Mouse (Mus musculus) megakaryocyte-erythroid progenitor cell, adult 5-6 weeks (primary cell): ENCODE data around the gene Lelp1. TPM values are rescaled to one million over a fixed set of nuclear protein-coding genes. Genes with fewer than 3 reads are reported as not detected.
A peak's percentile ranks its signal among the peaks of the same experiment; 100 is the strongest.

ENCODE experiments used
- ATAC-seq: replicated peaks from 2 replicates; pipeline ENCODE4 v1.8.0; 2016; ENCODE audit warnings: mild to moderate bottlenecking, inconsistent platforms; ENCODE audit not compliant: severe bottlenecking, poor library complexity, low FRiP score, low TSS enrichment
- total RNA-seq, 2 experiments: library from RNA; stranded (forward) in 1 of 2; stranded (reverse) in 1 of 2; fragments of 200-1000, 215-1000 nt in 1 of 2; fragments of >200 nt in 1 of 2; fragmentation: Nextera tagmentation in 1 of 2; gene quantifications; 2 replicates each; pipeline ENCODE4 v1.2.3; 2014 to 2017

Lelp1 gene
- not detected in 2 replicates for total RNA-seq (2014; fragmentation: Nextera tagmentation)
- total RNA-seq (2017), result not detected in 2 replicates

DNA sequence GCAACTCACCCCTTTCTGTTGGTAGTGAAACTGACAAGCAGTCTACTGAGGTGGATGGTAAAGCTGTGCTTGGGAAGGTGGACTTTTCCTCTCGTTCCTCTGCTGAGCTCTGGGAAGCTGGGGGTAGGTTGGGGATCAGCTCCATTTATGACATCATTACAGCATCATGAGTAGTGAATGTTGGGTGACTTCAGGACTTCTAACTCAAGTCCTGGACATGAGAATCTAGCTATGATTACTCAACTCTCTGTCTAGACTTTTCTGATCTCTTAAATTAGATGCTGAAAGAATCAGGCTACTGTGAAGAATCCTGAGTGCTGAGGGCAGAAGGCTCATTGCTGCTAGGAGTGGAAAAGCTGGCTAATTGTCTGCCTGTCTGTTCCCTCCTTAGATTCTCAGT, at the start of gene Lelp1:
TSS of gene Lelp1 (minus strand) at position 101 of the 400 bp plus-strand sequence.
- ATAC-seq, result no peak

DNA sequence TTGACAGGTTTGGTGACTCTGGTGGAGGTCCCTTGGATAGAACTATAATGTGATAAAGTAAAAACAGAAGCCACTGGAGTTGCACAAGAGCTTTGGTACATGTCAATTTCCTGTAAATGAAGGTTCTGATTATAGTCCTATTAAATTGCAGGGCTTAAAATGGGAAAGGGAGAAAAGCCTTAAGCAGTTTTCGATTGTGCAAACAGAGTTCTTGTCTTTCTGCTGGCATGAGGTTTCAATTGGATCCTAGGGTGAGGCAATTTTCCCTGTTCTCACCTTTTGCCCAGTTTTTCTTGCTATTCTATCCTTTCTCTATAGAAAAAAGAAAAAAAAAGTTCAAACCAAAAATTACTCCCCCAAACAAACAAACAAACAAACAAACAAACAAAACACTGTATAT, 34.3 kb upstream of the Lelp1 start:
- ATAC-seq, result no peak

DNA sequence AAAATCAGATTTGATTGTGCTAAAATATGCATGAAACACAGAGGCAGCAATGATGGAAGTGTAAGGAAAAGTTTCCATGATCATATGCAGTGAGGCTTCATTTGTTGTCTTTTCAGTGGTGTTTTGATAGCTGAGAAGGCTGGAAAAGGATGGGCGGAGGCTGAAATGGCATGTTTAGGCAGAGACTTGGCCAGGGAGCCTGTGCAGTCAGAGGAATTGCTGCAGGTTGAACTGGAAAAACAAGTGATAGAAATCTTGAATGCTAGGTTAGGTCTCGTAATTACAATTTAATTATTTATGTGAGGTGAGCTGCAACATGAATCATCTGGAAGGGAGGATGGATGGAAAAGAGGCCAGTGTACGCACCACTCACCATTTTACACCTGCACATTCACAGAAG, 27.3 kb upstream of the Lelp1 start:
- ATAC-seq, result no peak

DNA sequence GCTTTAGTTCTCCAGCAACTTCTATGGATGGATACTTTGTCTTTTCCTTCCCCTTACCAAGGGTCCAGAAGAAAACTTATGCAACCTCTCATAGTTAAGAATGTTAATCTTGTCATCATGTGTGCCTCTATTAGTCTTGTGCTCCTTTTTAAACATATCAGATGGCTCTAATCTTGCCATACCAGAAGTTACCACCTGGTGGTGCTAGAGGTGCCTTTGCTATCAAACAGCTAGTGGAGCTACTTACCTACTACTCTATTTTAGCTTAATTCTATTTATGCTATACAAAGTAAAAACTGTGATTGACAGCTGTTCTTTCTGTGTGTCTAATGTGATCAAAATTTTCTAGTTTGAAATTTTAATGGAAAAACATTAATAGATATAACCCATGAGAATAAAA, 10.8 kb upstream of the Lelp1 start:
- peak; percentile 80; the same call in 1 of the 2 replicates for ATAC-seq

DNA sequence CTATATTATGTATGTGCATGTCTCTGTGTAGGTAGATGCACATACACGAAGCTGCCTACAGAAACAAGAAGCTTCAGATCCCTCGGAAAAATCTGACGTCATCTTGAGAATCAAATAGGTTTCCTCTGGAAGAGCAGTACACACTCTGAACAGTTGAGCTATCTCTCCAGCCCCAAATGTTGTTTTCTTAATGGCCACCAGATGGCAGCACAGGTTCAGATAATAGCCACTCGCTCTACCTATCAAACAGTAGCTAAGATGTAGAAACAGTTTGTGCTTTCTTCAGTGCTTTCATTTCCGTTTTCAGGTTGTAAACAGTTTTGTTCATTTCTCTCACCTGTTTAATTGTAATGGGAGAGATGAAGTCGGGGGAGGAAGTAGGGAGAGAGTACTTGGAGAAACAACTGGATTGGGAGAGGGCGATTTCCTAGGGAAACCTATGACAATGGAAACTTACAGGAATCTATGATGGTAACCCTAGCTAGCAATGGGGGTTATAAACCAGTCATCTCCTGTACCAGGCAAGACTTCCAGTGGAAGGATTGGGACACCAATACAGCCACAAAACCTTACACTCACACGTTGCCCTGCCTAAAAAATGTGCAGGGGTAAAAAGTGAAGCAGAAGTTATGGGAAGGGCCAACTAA, 8.2 kb upstream of the Lelp1 start:
- peak; percentile 91 for ATAC-seq

GRCm38 (mm10) chr3:92147913-92148312, 5.4 kb upstream of the Lelp1 start:
- no peak for ATAC-seq

- no peak for ATAC-seq
These were observed 4.9 kb upstream of the Lelp1 start for GRCm38 (mm10) chr3:92147420-92147819.

- ATAC-seq, result no peak
These were observed 18.7 kb downstream of the Lelp1 start, which contains the start of gene Prr9 for GRCm38 (mm10) chr3:92123847-92124246. TSS of gene Prr9 (minus strand) at chr3:92123947.

DNA sequence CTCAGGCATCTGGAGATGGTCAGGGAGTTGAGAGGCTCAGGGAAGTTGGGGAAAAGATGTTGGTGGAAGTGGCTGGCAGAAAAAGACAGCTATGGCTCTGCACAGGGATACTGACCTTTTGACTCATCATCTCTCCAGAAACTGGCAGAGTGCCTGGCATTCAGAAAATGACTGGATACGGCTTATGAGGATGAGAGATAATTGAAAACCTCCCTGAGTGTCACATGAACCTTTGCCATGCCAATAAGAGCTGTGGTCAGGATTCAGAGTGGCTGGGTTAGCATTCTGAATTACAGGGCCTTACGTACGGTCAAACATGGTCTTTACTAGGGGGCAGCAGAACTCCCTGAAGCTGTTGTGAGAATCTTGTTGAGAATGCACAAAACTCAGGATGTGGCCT, 21.6 kb downstream of the Lelp1 start:
- ATAC-seq, result no peak

- ATAC-seq, result no peak
These were observed 24.6 kb downstream of the Lelp1 start for GRCm38 (mm10) chr3:92117930-92118329.

DNA sequence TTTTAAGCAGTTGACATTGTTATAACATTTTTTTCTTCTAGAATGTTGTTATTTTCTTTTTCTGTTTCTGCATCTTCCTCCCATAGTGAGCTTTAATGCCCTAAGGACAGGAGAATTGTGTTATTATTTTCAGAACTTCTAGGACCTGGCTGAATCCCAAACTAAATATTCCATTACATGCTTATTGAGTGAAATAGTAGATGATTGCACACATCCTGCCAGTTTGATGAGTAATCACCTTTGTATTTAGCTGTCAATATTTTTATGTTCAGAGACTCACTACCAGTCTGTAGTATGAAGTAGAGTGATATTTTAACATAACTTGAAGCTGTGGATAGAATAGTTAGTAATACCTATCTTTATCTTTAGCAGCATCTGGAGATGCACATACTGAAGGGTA, 31.0 kb downstream of the Lelp1 start:
- no peak for ATAC-seq

DNA sequence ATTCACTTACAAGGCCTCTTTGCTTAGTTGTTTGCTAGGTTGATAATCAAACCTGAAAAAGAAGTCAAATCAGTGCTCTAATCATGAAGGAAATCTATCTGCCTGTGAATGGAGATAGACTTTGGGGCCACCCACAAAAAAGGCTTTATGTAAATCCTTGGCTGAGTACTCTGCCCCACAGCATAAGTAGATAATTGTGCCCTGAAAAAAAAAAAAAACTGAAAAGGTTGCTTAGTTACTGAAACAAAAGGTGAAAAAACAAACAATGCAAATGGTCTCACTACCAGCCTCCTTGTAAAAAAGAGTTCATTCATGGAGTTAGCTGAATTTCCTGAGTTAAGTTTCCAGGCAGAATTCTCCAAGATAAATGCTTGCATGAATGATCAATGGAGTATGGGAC, 31.8 kb downstream of the Lelp1 start:
- ATAC-seq, result no peak

DNA sequence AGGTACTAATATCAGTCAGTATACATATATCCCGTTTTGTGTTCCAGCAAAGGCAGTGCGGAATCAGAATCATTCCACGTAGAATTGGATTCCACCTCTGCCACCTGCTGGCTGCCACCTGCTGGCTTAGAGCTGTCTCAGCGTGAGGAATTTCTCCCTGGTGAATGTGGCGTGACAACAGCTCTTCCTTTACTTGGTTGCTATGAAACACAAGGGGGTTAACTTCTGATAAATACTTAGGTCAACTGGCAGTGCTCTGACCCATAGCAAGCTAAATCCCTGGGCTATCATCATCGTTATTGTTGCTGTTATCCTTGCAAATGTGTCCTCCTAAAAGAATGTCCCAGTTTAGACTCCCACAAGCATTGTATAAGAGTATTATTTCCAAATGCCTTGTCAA, 36.0 kb downstream of the Lelp1 start:
- no peak for ATAC-seq

Other genes starting within 250 kb of the Lelp1 start
- not detected in 2 replicates for gene Pglyrp3, start 128.2 kb downstream of the Lelp1 start, total RNA-seq (2014; fragmentation: Nextera tagmentation)
- not detected in 2 replicates for gene Pglyrp3, start 128.2 kb downstream of the Lelp1 start, total RNA-seq (2017)
- not detected in 2 replicates for gene Lor, start 59.6 kb downstream of the Lelp1 start, total RNA-seq (2014; fragmentation: Nextera tagmentation)
- not detected in 2 replicates for gene Lor, start 59.6 kb downstream of the Lelp1 start, total RNA-seq (2017)
- not detected in 2 replicates for gene Prr9, start 18.8 kb downstream of the Lelp1 start, total RNA-seq (2014; fragmentation: Nextera tagmentation)
- not detected in 2 replicates for gene Prr9, start 18.8 kb downstream of the Lelp1 start, total RNA-seq (2017)
- not detected in 2 replicates for gene Sprr2a1, start 73.1 kb upstream of the Lelp1 start, total RNA-seq (2014; fragmentation: Nextera tagmentation)
- gene Sprr2a1, start 73.1 kb upstream of the Lelp1 start, total RNA-seq (2017), result not detected in 2 replicates
- gene Sprr2a2, start 73.2 kb upstream of the Lelp1 start, total RNA-seq (2014; fragmentation: Nextera tagmentation), result not detected in 2 replicates
- gene Sprr2a2, start 73.2 kb upstream of the Lelp1 start, total RNA-seq (2017), result not detected in 2 replicates
- gene Sprr2a3, start 142.7 kb upstream of the Lelp1 start, total RNA-seq (2014; fragmentation: Nextera tagmentation), result not detected in 2 replicates
- gene Sprr2a3, start 142.7 kb upstream of the Lelp1 start, total RNA-seq (2017), result not detected in 2 replicates
- gene Sprr2b, start 173.9 kb upstream of the Lelp1 start, total RNA-seq (2014; fragmentation: Nextera tagmentation), result not detected in 2 replicates
- gene Sprr2b, start 173.9 kb upstream of the Lelp1 start, total RNA-seq (2017), result not detected in 2 replicates
- gene Sprr2d, start 196.4 kb upstream of the Lelp1 start, total RNA-seq (2014; fragmentation: Nextera tagmentation), result not detected in 2 replicates
- gene Sprr2d, start 196.4 kb upstream of the Lelp1 start, total RNA-seq (2017), result not detected in 2 replicates
- gene Sprr2e, start 209.4 kb upstream of the Lelp1 start, total RNA-seq (2014; fragmentation: Nextera tagmentation), result not detected in 2 replicates
- not detected in 2 replicates for gene Sprr2e, start 209.4 kb upstream of the Lelp1 start, total RNA-seq (2017)
- not detected in 2 replicates for gene Sprr2f, start 222.4 kb upstream of the Lelp1 start, total RNA-seq (2014; fragmentation: Nextera tagmentation)
- not detected in 2 replicates for gene Sprr2f, start 222.4 kb upstream of the Lelp1 start, total RNA-seq (2017)
- gene Sprr2h, start 242.9 kb upstream of the Lelp1 start, total RNA-seq (2014; fragmentation: Nextera tagmentation), result not detected in 2 replicates
- gene Sprr2h, start 242.9 kb upstream of the Lelp1 start, total RNA-seq (2017), result not detected in 2 replicates